Mouse (Mus musculus) spleen, adult 2 months (tissue): ENCODE results near the gene Pnn.

Experiments
- CTCF ChIP-seq: fragments of 200-500 bp; IDR thresholded peaks from 2 replicates; pipeline ENCODE4 v1.5.1; 2011; ENCODE audit warnings: mild to moderate bottlenecking, inconsistent platforms; ENCODE audit not compliant: insufficient read depth, insufficient read length, insufficient replicate concordance; ENCODE audit errors: extremely low read depth
- POLR2A ChIP-seq: fragments of 200-500 bp; IDR thresholded peaks from 2 replicates; pipeline ENCODE4 v1.6.1; 2011; ENCODE audit warnings: low read depth, low read length, inconsistent platforms

- TF ChIP-seq CTCF = no peak
- TF ChIP-seq POLR2A = no peak
Observed at GRCm38 (mm10) chr12:59019891-59020290, 46.8 kb upstream of the Pnn start.
